Mouse (Mus musculus) liver, adult 2 months (tissue): ENCODE measurements at regions not wholly inside any gene's neighbourhood (a gene's known extent, or its start where the extent isn't known, plus 50 kb on each side); places are given as distances from the start of the nearest gene placed in this dataset.

ENCODE experiments used
- CTCF ChIP-seq: fragments of 200-500 bp; IDR thresholded peaks from 2 replicates; pipeline ENCODE4 v1.5.1; 2011; ENCODE audit warnings: low read depth, low read length, control low read depth
- POLR2A ChIP-seq: fragments of 200-500 bp; IDR thresholded peaks from 2 replicates; pipeline ENCODE4 v1.6.1; 2011; ENCODE audit warnings: low read length, control low read depth; ENCODE audit not compliant: insufficient read depth; ENCODE audit errors: extremely low read depth

- TF ChIP-seq POLR2A (no peak), CTCF (no peak)
Measured at GRCm38 (mm10) chr1:91664622-91665021, 124.3 kb downstream of the Asb1 start.
